Mouse (Mus musculus) megakaryocyte, embryonic 14.5 days (primary cell): ENCODE measurements around the gene Ren1.

Experiments
- FLI1 ChIP-seq: IDR thresholded peaks from 2 replicates; pipeline ENCODE4 v1.6.1; 2012; ENCODE audit warnings: low read length, inconsistent platforms, mixed read lengths
- GATA1 ChIP-seq: IDR thresholded peaks from 3 replicates; pipeline ENCODE4 v1.6.1; 2012; ENCODE audit warnings: mixed read lengths, low read length, inconsistent platforms, borderline replicate concordance

DNA sequence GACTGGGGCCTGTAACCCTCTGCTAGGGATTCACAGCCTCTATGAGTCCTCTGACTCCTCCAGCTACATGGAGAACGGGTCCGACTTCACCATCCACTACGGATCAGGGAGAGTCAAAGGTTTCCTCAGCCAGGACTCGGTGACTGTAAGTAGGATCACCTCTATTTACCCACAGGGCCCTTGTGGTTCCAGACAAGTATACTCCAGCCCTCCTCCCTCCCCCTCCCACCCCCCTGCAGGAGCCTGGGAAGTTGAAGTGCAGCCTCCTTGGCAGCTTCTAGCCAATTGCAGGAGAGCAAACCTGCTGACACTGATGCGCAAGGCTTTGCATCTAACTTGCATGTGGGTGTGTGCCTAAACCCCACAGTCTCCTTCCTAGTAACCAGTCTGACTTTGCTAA is 5.2 kb downstream of the Ren1 start:
- no peak for TF ChIP-seq GATA1
- TF ChIP-seq FLI1, result no peak
